Mouse (Mus musculus): Measurements from ENCODE around the gene Atp2b2.

DNA sequence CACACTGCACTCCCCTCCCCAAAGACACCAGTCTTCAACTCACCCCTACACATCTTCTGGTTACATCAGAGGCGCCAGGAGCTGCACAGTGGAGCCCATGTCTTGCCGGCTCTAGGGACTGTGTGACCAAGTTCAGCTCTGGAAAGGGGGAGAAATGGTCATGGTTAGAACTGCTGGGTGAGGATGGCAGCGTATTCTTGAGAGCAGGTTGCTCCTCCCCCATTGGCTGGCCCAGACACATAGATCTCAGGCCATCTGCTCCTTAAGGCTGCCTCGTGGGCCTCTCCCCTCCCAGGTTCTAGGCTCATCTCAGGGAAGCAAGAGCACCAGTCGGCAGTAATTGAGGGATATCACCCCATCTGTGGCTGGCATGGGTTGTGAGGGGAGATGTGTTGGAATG is 121.9 kb downstream of the Atp2b2 start:
- TF ChIP-seq POLR2A (IDR thresholded peaks at IDR 0.05; ENCODE audit: borderline replicate concordance, extremely low read depth, low read depth, low read length) (no peak), CTCF (IDR thresholded peaks at IDR 0.05; ENCODE audit: insufficient read depth, low read length) (no peak)

Measured in lung, adult 2 months (tissue).